Mouse (Mus musculus) midbrain, embryonic 11.5 days (tissue): ENCODE measurements around the gene Tal1. TPM values are rescaled to one million over a fixed set of nuclear protein-coding genes. Genes with fewer than 3 reads are reported as not detected.

ENCODE experiments used
- ATAC-seq: fragments of 200-750 bp; cut with Nextera tagmentation; 2 replicates; pipeline ENCODE4 v1.8.0; 2017; ENCODE audit warnings: moderate TSS enrichment, moderate library complexity; ENCODE audit not compliant: low FRiP score
- DNase-seq: peaks from one replicate; pipeline ENCODE4 v3.0.0; 2015; ENCODE audit warnings: low spot score; ENCODE audit errors: missing footprints
- H3K27ac ChIP-seq: fragments of 300-500 bp; sonication (generic); 2 replicates; pipeline ENCODE4 v1.5.1; 2014; ENCODE audit warnings: low read depth, low read length
- H3K27me3 ChIP-seq: fragments of 300-500 bp; sonication (generic); 2 replicates; pipeline ENCODE4 v1.6.1; 2014; ENCODE audit warnings: mild to moderate bottlenecking, low read length, moderate library complexity, mixed read lengths; ENCODE audit not compliant: control insufficient read depth, insufficient read depth
- H3K36me3 ChIP-seq: fragments of 300-500 bp; sonication (generic); 2 replicates; pipeline ENCODE4 v1.6.1; 2014; ENCODE audit warnings: mild to moderate bottlenecking, low read length, moderate library complexity, mixed read lengths; ENCODE audit not compliant: control insufficient read depth, insufficient read depth
- H3K4me1 ChIP-seq: fragments of 300-500 bp; sonication (generic); 2 replicates; pipeline ENCODE4 v1.6.1; 2014; ENCODE audit warnings: low read length; ENCODE audit not compliant: control insufficient read depth, insufficient read depth
- H3K4me2 ChIP-seq: fragments of 300-500 bp; sonication (generic); 2 replicates; pipeline ENCODE4 v1.6.1; 2014; ENCODE audit warnings: mild to moderate bottlenecking, moderate library complexity
- H3K4me3 ChIP-seq: fragments of 300-500 bp; sonication (generic); 2 replicates; pipeline ENCODE4 v1.5.1; 2014; ENCODE audit warnings: low read depth, low read length
- H3K9ac ChIP-seq: fragments of 300-500 bp; sonication (generic); 2 replicates; pipeline ENCODE4 v1.6.1; 2014; ENCODE audit warnings: low read length
- H3K9me3 ChIP-seq: fragments of 300-500 bp; sonication (generic); 2 replicates; pipeline ENCODE4 v1.6.1; 2016; ENCODE audit warnings: low read length; ENCODE audit not compliant: control insufficient read depth
- WGBS: fragments of 180-500 bp; shearing (Covaris S2); extraction: QIAGEN DNeasy Blood & Tissue Kit; methylation state at CpG from one replicate; pipeline ENCODE4 v1.1.7; 2014; 5-methylcytosine and 5-hydroxymethylcytosine counted together
- polyA plus RNA-seq: library from polyadenylated mRNA; unstranded; fragments of >200 nt; fragmentation: Nextera tagmentation; extraction: Ambion mirVana; gene quantifications from 2 replicates; pipeline ENCODE4 v1.2.1, GENCODE M21; 2014

Tal1 gene
- polyA plus RNA-seq, 1 experiment from 2014 or later, result 18.4 TPM

DNA sequence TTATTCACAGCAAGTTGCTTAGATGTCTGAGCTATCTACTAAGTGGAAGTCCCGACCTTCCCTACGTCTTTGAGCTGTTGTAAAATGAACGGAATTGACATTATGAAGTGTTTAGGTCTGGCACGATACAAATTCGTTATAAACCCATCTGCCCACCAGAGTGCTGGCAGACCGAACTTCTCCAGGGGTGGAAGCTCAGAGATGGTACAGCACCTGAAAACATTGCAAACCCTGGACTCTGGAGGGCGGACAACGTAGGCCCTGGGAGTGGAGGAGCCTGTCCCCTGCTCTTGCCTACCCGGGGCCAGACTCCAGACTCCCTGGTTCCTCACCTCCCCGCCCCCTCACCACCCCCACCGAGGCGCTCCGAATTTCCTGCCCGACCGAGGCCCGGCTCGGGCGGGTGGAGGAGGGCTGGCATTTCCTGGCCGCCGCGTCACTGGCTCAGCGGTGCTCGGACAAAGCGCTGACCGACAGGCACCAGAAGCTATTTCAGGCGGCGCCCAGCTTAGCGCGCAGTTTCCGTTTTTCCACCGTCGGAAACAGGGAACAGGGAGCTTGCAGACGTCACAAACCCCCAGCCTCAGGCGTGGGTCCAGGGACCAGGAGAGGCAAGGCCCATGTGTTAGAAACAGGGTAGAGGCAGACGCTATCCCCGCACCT is 3.8 kb upstream of the Tal1 start:
- under 1% methylated on average over 36 of the region's 36 CpGs for WGBS
- H3K27ac ChIP-seq, result no peak overlapping the region; the same call in 1 of the 2 replicates

DNA sequence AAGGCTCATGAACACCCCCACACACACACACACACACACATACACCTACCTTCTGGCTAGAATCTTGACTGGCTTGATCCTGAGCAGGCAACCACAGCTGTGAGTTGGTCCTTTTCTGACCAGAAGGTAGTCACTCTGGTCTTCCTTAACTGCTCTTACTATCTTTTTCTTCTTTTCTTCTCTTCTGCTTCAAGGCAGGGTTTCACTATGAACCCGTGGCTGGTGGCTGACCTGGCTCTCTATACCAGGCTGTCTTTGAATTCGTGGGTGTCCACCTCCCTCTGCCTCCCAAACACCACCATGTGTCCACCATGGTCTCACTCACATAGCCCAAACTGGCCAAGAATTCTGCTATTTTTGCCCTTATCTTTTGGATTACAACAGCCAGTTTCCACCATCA is 1.2 kb upstream of the Tal1 start:
- no peaks in the 10 kb centered on the region for H3K36me3 ChIP-seq
- peaks cover 91% of the 10 kb centered on the region for H3K27me3 ChIP-seq
- H3K4me2 ChIP-seq, result no peak overlapping the region
- DNase-seq, result peak; percentile 90
- WGBS, result 0% methylated on average over 2 of the region's 2 CpGs
- peaks cover 12% of the 10 kb centered on the region for H3K4me1 ChIP-seq
- H3K27ac ChIP-seq, result no peak overlapping the region
- no peak for ATAC-seq
- no peak overlapping the region for H3K4me3 ChIP-seq
- H3K9me3 ChIP-seq, result no peaks in the 10 kb centered on the region
- H3K9ac ChIP-seq, result no peak overlapping the region

More for the DNA sequence above, 3.8 kb upstream of the Tal1 start:
- Histone ChIP-seq H3K4me1 (peaks cover 12% of the 10 kb centered on the region), H3K27me3 (peaks cover 77% of the 10 kb centered on the region), H3K4me2 (peak overlapping the region; percentile 45), H3K9me3 (no peaks in the 10 kb centered on the region), H3K36me3 (no peaks in the 10 kb centered on the region), H3K4me3 (peak overlapping the region; percentile 24), H3K9ac (peak overlapping the region; percentile 49)
- DNase-seq (peak; percentile 94), ATAC-seq (peak; percentile 36; the same call in 1 of the 2 replicates)

DNA sequence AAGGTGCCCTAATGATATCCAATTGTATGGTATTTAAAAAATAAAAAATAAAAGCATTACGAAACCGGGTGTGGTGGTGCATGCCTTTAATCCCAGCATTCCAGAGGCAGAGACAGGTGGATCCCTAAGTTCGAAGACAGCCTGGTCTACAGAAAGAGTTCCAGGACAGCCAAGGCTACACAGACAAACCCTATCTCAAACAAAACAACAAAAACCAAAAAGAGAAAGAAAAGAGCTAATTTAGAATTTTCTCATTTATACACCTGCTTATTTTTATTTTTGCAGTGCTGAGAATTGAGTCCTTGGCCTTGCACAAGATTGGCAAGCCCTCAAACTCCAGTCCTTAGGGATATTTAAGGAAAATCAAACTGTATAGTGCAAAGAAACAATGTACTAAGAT is 535 bp upstream of the Tal1 start:
- DNase-seq (peak; percentile 91), ATAC-seq (no peak)
- WGBS, result 20% methylated on average over 3 of the region's 3 CpGs
- no peak overlapping the region for H3K9ac ChIP-seq
- H3K36me3 ChIP-seq, result no peaks in the 10 kb centered on the region
- H3K27me3 ChIP-seq, result peaks cover 94% of the 10 kb centered on the region
- no peak overlapping the region for H3K4me2 ChIP-seq
- H3K27ac ChIP-seq, result no peak overlapping the region
- H3K4me1 ChIP-seq, result peaks cover 12% of the 10 kb centered on the region
- H3K9me3 ChIP-seq, result no peaks in the 10 kb centered on the region
- H3K4me3 ChIP-seq, result no peak overlapping the region

DNA sequence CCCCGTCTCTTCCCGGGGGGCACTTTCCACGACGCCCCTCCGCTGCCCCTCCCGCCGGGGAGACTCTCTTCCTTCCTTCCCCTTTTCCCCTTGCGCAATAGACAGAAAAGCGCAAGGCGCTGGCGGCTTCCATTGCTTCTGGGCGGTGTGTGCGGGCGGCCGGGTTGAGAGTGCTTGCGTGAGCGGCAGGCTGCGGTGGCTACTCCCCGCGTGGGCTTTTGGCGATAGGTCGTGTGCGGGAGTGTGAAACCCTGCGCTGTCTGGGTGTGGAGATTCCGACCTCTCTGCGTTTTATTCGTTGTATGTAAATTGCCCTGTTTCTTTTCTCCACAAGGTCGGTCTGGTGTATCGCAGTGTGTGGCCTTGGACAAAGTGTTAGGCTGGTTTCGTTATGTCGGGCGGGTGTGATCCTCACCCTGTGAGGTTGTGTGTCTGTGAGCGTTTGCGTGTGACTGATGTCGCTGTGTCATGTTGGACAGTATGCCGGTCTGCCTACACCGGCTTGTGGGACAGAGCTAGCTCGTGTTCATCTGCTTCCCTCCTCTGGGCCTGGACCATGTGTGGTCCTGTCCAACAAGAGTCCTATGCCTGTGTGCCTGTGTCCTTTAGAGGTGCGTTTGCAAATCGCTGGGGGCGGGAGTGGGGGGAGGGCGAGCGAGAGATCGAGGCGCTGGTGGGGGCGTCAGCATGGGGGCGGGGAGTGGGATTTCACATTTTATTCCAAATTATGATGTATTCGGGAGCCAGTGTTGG is 871 bp downstream of the Tal1 start:
- peak overlapping the region; percentile 48 for H3K4me2 ChIP-seq
- peak overlapping the region; percentile 71 for H3K27ac ChIP-seq
- H3K36me3 ChIP-seq, result no peaks in the 10 kb centered on the region
- peaks cover 12% of the 10 kb centered on the region for H3K4me1 ChIP-seq
- DNase-seq (peak; percentile 99), ATAC-seq (peak; percentile 72)
- H3K9ac ChIP-seq, result peak overlapping the region; percentile 63
- H3K9me3 ChIP-seq, result no peaks in the 10 kb centered on the region
- peaks cover 96% of the 10 kb centered on the region for H3K27me3 ChIP-seq
- under 1% methylated on average over 48 of the region's 48 CpGs for WGBS
- H3K4me3 ChIP-seq, result peak overlapping the region; percentile 29

DNA sequence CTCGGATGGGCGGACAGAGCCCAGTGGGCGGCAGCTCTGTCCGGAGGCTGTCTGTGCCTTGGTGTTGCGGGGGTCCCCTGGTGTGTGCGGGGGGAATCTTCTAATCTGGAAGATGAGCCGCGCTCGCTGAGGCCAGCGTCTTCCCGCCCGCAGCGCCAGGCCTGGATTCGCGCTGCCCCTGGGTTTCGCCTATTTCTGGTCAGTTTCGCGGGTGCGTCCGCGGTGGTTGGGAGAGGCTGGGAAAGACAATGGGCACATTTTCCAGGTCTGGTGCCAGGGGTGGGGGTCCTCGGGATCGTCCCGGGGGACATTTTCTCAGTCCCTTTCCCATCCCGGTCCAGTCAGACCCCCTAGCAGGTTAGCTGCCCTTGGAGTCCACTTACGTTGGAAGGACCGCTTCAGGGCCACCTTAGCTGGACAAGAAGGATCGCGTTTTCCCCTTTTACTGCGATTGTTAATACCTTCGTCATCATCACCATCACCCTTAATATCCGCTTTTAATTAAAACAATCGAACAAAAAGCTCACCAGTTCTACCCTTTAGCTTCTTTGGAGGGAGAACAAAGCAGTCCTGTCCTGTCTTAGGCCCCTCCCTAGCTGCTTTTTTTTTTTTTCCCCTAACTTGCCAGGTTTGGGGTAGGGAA is 1.6 kb downstream of the Tal1 start:
- Histone ChIP-seq H3K27me3 (peaks cover 96% of the 10 kb centered on the region), H3K4me2 (peak overlapping the region; percentile 9; the same call in 1 of the 2 replicates), H3K36me3 (no peaks in the 10 kb centered on the region), H3K9ac (peak overlapping the region; percentile 63), H3K4me3 (peak overlapping the region; percentile 29), H3K4me1 (peaks cover 12% of the 10 kb centered on the region), H3K9me3 (no peaks in the 10 kb centered on the region), H3K27ac (peak overlapping the region; percentile 71)
- under 1% methylated on average over 33 of the region's 33 CpGs for WGBS
- peak; percentile 38 for ATAC-seq
- DNase-seq, result peak; percentile 97

DNA sequence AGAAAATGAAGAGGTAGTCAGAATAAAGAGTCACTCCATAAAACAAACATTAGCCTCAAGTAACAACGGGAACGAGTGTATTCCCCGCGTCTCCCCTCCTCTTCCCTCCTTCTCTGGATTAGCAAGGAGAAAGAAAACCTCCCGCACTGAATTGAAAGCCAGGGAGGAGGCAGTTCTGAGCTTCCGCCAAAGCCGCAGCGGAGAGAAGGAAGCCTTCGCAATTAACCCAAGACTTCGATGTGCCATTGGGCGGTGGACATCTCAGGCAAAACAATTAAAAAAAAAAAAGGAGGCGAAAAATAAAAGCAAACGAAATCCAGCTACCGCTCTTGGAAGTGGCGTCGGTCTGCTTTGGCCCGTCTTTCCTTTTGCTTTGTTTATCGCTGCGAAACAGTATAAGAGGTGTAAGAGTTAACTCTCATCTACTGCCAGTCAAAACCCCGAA is 2.1 kb downstream of the Tal1 start:
- ATAC-seq (no peak), DNase-seq (peak; percentile 95)
- no peak overlapping the region for H3K4me2 ChIP-seq
- WGBS, result under 1% methylated on average over 20 of the region's 20 CpGs
- peaks cover 13% of the 10 kb centered on the region for H3K4me1 ChIP-seq
- H3K9ac ChIP-seq, result peak overlapping the region; percentile 63
- peak overlapping the region; percentile 71 for H3K27ac ChIP-seq
- no peaks in the 10 kb centered on the region for H3K9me3 ChIP-seq
- H3K36me3 ChIP-seq, result no peaks in the 10 kb centered on the region
- H3K4me3 ChIP-seq, result peak overlapping the region; percentile 29
- peaks cover 98% of the 10 kb centered on the region for H3K27me3 ChIP-seq

DNA sequence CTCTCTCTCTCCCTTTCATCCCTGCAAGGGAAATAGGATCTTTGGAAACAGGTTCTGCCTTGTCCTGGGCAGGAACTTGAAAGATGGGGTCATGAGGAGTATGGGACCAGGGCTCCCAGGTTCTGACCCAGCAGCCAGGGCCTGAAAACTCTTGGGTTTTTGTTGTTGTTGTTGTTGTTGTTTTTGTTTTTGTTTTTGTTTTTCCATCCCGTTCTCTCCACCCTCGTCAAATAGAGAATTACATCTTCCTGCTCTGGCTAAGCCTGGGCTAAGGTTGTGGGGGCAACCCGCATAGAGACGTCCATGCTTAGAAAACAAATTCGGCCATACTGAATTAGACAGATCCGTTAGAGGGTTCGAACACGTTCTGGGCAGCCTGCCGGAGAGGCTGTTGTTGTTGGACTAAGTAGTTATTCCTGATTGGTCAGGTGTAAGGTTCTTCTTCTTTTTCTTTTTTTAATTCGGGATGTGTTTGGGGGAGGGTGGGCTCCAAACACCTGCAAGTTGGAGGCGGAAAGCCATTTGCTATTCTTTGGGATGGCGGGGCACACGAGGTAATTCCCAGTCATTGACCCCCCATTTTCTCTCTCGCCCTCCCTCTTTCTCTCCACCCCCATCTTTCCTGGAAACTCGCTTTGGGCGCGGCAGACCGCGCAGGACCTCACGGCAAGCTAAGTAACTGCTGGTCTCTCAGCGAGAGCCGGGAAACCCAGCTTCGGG is 2.8 kb downstream of the Tal1 start:
- Histone ChIP-seq H3K36me3 (no peaks in the 10 kb centered on the region), H3K9me3 (no peaks in the 10 kb centered on the region), H3K4me2 (peak overlapping the region; percentile 19; the same call in 1 of the 2 replicates), H3K4me1 (peaks cover 18% of the 10 kb centered on the region), H3K4me3 (peak overlapping the region; percentile 29), H3K27ac (0 out of 2 replicates have a peak overlapping the region, but pooled peaks have one; percentile 25), H3K9ac (peak overlapping the region; percentile 45), H3K27me3 (peaks cover 98% of the 10 kb centered on the region)
- ATAC-seq (no peak), DNase-seq (peak; percentile 93)
- WGBS, result 2% methylated on average over 23 of the region's 23 CpGs

DNA sequence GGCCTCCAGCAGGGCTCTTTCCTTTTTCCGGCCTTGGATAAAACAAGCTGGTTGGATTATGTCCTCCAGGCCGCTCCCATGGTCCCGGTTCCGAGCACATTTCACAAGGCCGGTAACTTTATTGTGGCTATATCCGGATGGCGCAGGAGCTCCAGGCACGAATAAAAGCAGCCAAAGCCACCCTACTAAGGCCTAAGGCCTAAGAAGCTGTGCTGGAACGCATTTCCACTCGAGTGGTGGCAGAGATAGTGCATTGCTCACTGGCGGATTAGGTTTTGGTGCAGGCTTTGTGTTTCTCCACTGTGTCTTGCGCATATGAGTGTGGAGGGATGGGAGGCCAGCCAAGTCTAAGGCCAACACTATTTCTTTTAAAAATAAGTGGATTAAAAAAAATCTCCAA is 3.6 kb downstream of the Tal1 start:
- ATAC-seq, result no peak
- peaks cover 100% of the 10 kb centered on the region for H3K27me3 ChIP-seq
- peak overlapping the region; percentile 47 for H3K9ac ChIP-seq
- WGBS, result 1% methylated on average over 12 of the region's 12 CpGs
- peaks cover 18% of the 10 kb centered on the region for H3K4me1 ChIP-seq
- peak overlapping the region; percentile 59 for H3K27ac ChIP-seq
- no peaks in the 10 kb centered on the region for H3K9me3 ChIP-seq
- H3K36me3 ChIP-seq, result no peaks in the 10 kb centered on the region
- peak overlapping the region; percentile 29 for H3K4me3 ChIP-seq
- peak; percentile 92 for DNase-seq
- peak overlapping the region; percentile 11; the same call in 1 of the 2 replicates for H3K4me2 ChIP-seq
